Mouse (Mus musculus) heart, postnatal 0 days (tissue): ENCODE measurements at regions not wholly inside any gene's neighbourhood (a gene's known extent, or its start where the extent isn't known, plus 50 kb on each side); places are given as distances from the start of the nearest gene placed in this dataset.

ENCODE experiments used
- ATAC-seq: fragments of 200-750 bp; cut with Nextera tagmentation; 2 replicates; pipeline ENCODE4 v1.8.0; 2017; ENCODE audit warnings: low read depth, moderate number of reproducible peaks, moderate library complexity; ENCODE audit not compliant: insufficient read depth
- DNase-seq: peaks from one replicate; pipeline ENCODE4 v3.0.0-alpha.2; 2016; ENCODE audit warnings: low spot score
- H3K27ac ChIP-seq: fragments of 300-500 bp; sonication (generic); 2 replicates; pipeline ENCODE4 v1.5.1; 2014; ENCODE audit warnings: low read depth, mild to moderate bottlenecking
- H3K27me3 ChIP-seq: fragments of 300-500 bp; sonication (generic); 2 replicates; pipeline ENCODE4 v1.6.1; 2014; ENCODE audit warnings: low read length, mixed read lengths; ENCODE audit not compliant: control insufficient read depth, insufficient read depth
- H3K36me3 ChIP-seq: fragments of 300-500 bp; sonication (generic); replicated peaks from 2 replicates; pipeline ENCODE4 v1.6.1; 2014; ENCODE audit warnings: low read length, mixed read lengths; ENCODE audit not compliant: control insufficient read depth, insufficient read depth
- H3K4me1 ChIP-seq: fragments of 300-500 bp; sonication (generic); 2 replicates; pipeline ENCODE4 v1.6.1; 2014; ENCODE audit warnings: antibody characterized with exemption; ENCODE audit not compliant: control insufficient read depth, insufficient read depth
- H3K4me2 ChIP-seq: fragments of 300-500 bp; sonication (generic); 2 replicates; pipeline ENCODE4 v1.6.1; 2014; ENCODE audit warnings: low read depth, mild to moderate bottlenecking, low read length, moderate library complexity
- H3K4me3 ChIP-seq: fragments of 300-500 bp; sonication (generic); 2 replicates; pipeline ENCODE4 v1.5.1; 2014; ENCODE audit warnings: low read depth, low read length
- H3K9ac ChIP-seq: fragments of 300-500 bp; sonication (generic); replicated peaks from 2 replicates; pipeline ENCODE4 v1.6.1; 2014; ENCODE audit warnings: low read depth, low read length, mixed read lengths
- H3K9me3 ChIP-seq: fragments of 300-500 bp; sonication (generic); replicated peaks from 2 replicates; pipeline ENCODE4 v1.6.1; 2016; ENCODE audit warnings: low read length; ENCODE audit not compliant: control insufficient read depth
- CTCF ChIP-seq: IDR thresholded peaks from 2 replicates; pipeline ENCODE4 v1.5.1; 2016; ENCODE audit warnings: antibody characterized with exemption, control low read depth, low read depth
- EP300 ChIP-seq: IDR thresholded peaks from 2 replicates; pipeline ENCODE4 v1.6.1; 2016; ENCODE audit warnings: antibody characterized with exemption, low read depth
- WGBS: fragments of 180-500 bp; shearing (Covaris S2); extraction: QIAGEN DNeasy Blood & Tissue Kit; methylation state at CpG from one replicate; pipeline ENCODE4 v1.1.7; 2014; 5-methylcytosine and 5-hydroxymethylcytosine counted together

GRCm38 (mm10) chr2:148496151-148497040 is 53.0 kb upstream of the Cd93 start:
- ATAC-seq = no peak
- 82% methylated on average over 6 of the region's 6 CpGs for WGBS
- H3K4me1 ChIP-seq = no peaks in the 10 kb centered on the region

GRCm38 (mm10) chr2:148495485-148495884 is 52.1 kb upstream of the Cd93 start:
- Histone ChIP-seq H3K9ac (no peak overlapping the region), H3K36me3 (no peaks in the 10 kb centered on the region), H3K4me1 (no peaks in the 10 kb centered on the region), H3K9me3 (no peaks in the 10 kb centered on the region), H3K4me2 (no peak overlapping the region), H3K27me3 (no peaks in the 10 kb centered on the region), H3K27ac (no peak overlapping the region), H3K4me3 (no peak overlapping the region)
- no peak for ATAC-seq
- 72% methylated on average over 3 of the region's 3 CpGs for WGBS
- no peak for TF ChIP-seq EP300
- no peak for TF ChIP-seq CTCF
- no peak for DNase-seq

More at GRCm38 (mm10) chr2:148496151-148497040, 53.0 kb upstream of the Cd93 start:
- Histone ChIP-seq H3K27ac (no peak overlapping the region), H3K9ac (no peak overlapping the region), H3K27me3 (no peaks in the 10 kb centered on the region), H3K36me3 (no peaks in the 10 kb centered on the region), H3K4me3 (no peak overlapping the region), H3K9me3 (no peaks in the 10 kb centered on the region), H3K4me2 (no peak overlapping the region)
- DNase-seq = no peak
- TF ChIP-seq EP300 (no peak), CTCF (no peak)

GRCm38 (mm10) chr2:148493281-148493680 is 49.9 kb upstream of the Cd93 start:
- Histone ChIP-seq H3K9ac (no peak overlapping the region), H3K9me3 (no peaks in the 10 kb centered on the region), H3K4me2 (no peak overlapping the region), H3K27ac (no peak overlapping the region), H3K36me3 (no peaks in the 10 kb centered on the region), H3K27me3 (no peaks in the 10 kb centered on the region), H3K4me3 (no peak overlapping the region), H3K4me1 (no peaks in the 10 kb centered on the region)
- TF ChIP-seq CTCF = no peak
- no peak for TF ChIP-seq EP300
- no peak for ATAC-seq
- no peak for DNase-seq
